Mouse (Mus musculus) frontal cortex, adult (tissue): ENCODE results near the gene Hoxa5.

Experiments used
- ATAC-seq: cut with Nextera tagmentation; 2 replicates; pipeline ENCODE4 v1.9.2; 2017; ENCODE audit warnings: mild to moderate bottlenecking, moderate library complexity, mixed read lengths; ENCODE audit not compliant: low TSS enrichment

Gene Hoxa5

DNA sequence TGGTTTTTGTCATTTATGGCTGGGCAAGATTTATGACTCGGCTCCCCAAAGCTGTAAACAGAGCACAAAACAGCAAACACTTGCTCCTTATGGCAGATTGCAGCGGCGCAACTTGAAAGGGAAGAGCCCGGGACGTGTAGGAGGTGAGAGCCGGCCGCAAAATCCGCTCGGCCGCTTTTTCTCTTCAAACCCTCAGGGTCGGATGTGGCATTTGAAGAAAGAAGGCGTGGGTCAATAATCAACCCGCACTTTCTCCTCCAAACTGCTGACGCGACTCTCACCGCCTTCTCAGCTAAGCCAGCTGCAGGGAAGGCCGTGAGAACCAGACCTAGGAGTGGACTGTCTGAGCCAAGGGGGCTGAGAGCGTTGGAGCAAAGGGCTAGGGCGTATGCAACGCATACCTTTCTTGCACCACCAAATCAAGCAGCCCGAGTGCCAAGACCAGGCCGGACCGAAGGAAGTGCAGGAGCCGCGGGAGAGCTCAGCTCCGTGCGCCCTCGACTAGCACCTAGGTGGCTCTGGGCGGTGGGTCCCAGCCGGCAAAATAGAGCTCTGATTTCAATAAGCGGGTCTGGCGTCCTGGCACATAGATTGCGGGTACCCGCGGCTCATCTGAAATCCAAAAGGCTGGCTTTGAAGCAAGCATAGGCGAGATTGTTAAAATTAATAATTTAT, 27.2 kb downstream of the Hoxa5 start, which contains the start of gene 5730596B20Rik:
TSS of gene 5730596B20Rik (plus strand) at position 438 of the 675 bp plus-strand sequence.
- ATAC-seq: no peak

DNA sequence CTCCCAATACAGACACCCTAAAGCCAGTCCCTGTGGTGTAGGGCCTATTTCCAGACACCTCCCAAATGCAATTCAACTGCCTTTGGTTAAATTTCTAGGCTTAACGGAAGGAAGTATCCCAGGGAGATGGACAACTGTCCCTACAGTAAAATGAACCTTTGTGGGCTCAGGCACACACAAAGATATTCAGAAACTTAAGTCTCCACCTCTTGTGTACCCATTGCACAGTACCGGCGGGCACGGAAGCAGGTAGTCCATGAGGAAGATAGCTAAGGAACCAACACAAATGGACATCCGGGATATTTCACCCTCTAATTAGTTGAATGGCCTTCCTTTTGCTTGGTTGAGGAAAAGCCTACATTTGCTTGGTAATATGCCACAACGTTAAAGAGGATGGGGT, 28.0 kb downstream of the Hoxa5 start:
- no peak for ATAC-seq

DNA sequence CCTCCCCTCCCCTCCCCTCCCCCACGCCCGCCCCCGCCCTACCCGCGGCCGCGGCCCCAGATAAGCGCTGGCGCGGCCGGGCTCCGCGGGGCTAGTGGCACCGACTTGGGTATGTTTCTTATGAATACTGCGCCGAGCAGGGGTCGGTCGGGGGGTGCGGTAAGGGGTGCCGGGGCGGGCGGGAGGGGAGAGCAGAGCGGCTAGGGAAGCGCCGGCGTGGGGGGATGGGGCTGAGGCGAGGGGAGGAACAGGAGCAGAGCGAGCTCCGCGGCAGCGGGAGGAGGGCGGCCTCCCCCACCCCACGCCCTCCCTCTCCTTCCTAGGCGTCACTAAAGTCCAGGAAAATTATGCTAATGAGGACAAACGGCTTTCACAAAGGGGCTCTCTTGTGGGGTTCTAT, 28.5 kb downstream of the Hoxa5 start:
- ATAC-seq: no peak

DNA sequence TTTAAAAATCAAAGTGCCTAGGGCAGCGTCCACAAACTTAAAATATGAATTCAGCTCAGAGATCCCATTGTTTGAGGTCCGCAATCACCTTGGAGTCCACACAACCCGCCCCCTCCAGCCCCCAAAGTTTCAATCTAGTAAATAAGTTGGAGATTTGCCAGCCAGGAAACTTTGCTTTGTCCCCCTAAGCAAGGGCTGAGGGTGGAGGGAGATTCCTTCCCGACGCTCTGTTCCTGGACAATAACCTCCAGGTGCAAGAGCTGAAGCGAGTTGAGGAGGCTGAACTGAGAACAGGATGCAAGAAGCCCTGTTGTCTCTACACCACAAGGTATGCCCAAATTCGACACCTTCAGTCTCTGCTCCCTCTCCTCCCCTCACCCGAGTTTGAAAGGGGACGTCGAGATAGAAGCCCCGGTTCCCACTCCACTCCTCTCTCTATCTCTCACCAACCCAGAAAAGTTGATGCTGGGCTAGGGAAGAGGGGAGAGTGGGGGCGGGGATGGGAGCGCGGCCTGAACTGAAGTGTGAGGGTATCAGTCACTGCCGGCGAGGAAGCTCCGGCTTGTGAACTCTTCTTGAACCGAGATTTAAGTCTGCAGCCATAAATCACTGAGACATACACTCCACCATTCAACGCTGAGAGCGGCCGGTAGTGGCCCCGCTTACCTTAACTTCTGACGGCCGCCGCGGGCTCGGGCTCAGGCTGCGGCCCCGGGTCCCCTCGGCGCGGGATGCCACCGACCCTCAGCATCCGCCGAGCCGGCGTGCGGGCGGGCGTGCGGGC, 29.2 kb downstream of the Hoxa5 start:
- ATAC-seq: no peak

DNA sequence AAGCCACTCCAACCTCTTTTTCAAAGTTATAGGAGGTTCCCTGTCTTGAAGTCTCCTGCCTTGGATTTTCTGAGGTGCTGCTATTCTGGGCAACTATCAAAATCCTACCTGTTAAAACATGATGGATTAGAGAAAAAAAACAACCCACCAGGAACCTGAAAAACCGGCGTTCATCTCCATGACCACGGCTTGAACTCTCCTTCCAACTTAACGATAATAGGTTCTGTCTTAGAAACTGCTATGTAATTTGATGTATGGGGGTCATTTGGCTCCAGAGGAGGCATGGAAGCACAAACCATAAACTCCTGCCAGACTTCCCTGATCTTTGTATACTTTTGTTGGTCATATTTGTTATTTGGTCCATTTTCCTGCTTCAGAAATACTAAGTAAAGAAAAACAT, 30.7 kb downstream of the Hoxa5 start:
- ATAC-seq: no peak

DNA sequence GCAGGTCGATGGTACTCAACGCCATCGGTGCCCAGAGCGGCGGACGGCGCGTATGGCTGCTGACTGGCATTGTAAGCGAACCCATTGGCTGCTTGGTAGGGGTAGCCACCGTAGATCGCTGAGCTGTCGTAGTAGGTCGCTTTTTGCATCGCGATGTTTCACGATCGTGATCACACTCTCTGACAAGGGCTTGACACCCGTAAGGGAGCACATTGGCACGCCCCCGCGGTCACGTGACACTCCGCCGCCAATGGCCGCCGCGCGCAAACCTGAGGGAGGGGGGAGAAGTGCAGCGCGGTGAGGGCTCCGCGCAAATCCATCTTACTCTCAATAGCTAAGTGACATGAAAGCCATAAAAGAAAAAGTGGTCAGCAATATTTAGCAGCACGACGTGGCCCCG, 31.9 kb downstream of the Hoxa5 start:
- no peak for ATAC-seq

DNA sequence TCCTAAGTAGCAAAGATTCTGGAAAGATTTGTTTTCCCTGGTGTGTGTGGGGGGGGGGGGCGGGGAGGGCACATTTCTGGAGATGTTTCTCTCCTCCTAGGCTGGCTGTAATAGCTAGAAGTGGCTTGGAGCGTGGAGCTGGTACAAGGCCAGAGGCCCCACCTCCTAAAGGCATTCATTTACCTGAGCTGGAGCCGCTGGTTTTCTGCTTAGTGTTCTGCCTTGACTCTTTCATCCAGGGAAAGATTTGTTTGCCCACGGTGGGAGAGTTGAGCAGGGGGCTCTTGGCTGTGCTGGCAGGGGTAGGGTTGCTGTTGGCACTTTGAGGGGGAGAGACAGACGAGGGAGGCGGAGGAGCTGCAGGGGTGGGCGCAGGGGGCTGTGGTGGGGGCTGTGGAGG, 32.4 kb downstream of the Hoxa5 start:
- no peak for ATAC-seq

DNA sequence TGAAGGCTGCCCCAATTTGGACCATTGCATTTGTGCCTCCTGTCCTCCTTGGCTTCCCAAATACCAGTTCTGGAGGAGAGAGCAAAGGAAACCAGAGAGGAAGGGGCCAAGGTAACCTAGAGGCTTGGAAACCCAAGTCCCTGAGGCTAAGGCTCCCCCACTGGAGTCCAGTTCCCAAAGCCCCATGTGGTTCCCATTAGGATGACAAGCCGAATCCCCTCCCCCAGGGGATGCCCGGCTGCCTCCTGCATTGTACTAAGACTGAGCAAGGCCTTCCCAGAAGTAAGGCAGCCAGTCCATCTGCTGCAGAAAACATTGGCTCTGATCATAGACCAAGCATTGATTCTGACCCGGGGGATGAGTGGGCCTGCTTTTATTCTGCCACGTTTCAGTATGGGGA, 33.1 kb downstream of the Hoxa5 start:
- no peak for ATAC-seq

DNA sequence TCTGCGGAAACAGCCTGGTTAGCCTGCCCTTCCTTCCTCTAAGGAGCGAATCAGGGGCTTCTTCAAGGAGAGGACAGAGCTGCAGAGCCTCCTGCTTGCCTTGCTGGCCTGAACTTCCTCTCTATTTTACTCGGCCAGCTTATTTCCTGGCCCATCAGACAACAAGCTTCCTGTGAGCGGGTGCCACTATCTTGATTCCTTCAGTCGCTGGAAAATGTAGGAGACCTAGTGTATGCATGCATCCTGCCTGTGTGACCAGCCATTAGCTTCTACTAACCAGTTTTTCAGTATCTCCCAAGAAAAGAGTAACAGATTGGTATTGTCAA, 33.5 kb downstream of the Hoxa5 start:
- ATAC-seq: no peak

DNA sequence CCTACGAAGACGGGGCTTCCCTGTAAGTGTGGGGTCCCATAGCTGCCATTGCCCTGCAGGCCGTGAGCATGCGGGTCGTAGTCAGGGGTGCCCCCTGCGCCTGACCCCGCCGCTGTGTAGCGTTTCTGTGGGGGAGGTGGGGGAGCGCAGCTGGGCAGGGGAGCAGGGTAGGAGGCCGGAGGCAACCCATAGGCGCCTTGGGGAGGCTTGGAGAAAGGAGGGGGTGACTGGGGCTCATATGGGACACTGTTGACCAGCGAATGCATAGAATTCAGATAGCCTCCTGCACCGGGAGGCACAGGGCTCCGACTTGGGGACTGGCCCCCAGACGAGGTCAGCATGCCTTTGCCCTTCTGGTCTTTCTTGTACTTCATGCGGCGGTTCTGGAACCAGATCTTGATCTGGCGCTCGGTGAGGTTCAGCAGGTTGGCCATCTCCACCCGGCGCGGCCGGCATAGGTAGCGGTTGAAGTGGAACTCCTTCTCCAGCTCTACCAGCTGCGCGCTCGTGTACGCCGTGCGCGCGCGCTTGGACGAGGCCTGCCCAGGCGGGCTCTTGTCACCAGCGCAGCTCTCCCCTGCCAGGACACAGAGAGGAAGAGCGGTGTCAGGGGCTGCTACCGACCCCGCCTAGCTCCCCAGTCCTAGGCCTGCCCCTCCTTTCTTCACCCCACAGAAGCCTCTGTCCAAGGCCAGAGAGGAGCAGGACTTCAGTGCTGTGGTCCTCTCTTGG, 34.1 kb downstream of the Hoxa5 start:
- ATAC-seq: no peak

DNA sequence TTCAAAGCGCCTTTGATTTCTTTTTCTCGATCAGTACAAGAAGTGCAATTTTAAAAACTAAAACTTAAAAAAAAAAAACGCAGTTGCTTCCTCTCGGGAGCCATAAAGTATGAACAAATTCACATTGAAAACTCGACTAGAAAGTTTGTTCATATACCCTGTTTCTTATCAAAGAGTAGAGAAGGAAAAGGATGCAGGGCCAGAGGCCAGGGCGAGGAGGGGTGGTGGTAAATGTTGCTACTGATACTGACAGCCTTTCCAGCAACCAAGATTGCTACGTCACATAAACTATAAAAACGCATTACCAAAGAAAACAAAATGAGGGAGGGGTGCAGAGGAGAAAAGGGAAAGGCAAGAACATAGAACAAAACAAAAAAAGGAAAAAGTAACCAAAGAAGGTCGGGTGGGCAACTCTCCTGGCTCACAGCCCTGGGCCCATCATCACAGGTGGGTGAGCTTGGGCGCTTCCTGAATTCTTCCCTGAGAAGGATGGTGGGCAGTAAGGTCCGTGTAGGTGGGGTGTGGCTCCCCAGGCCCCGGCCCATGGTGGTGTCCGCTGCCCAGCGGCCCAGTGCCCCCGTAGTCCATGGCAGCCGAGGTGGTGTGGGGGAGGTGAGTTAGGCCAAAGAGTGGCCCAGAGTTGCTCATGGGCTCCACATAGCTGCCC, 34.8 kb downstream of the Hoxa5 start:
- no peak for ATAC-seq

DNA sequence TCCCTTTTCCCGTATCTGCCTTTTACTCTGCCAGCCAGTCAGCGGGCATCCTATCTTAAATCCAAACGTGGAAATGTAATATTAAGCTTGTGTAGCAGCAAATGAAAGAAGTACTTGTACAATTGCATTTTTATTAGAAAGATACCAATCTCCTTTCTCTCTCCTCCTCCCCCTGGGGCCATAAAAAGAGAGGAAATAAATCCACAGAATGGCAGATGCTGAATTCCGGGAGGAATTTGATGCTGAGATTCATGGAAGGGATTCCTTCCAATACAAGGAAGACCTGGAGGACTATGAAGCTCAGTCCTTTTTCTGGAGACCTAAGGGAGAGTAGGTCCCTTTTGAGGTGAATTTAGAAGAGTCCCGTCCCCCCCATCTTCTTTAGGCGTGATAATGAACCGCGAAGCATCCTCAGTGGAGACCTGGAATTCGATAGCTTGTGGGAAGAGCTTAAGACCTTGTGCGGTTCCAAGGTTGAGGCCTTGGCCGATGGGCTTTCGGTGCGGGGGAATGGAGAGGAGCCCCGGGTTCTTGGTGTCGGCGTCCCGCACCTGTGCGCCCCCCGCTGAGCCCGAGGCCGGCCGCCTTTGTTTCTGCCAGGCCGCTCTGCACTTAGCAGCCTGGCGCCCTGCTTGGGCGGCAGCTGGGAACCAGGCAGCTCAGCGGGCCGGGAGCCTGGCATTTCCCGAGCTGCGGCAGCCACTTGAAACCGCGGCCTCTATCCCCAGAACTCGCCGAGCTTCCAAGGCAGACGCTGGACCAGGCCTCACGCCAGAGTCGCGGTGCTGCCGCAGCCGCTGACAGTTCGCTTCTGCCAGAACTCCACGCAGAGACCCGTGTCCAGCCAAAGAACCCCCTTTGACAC, 36.0 kb downstream of the Hoxa5 start:
- no peak for ATAC-seq

DNA sequence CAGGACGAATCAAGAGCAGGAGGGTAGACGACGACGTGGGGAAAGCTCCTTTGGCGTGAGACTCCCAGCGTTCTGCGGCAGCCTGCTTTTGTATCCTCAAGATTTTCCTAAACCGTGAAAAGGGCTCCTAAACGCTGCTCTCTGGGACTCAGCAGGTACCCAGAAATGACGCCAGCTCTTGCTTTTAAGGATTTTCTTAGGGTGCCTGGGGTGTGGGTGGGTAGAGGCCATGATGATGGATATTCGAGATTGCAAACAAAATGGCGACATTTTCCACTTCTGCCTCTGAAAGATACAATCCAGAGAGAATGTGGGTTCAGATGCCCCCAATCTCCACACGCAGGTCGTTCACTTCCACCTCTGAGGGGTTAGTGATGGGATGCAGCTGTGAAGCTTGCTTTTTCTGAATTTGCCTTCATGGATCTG, 36.6 kb downstream of the Hoxa5 start:
- ATAC-seq: no peak

DNA sequence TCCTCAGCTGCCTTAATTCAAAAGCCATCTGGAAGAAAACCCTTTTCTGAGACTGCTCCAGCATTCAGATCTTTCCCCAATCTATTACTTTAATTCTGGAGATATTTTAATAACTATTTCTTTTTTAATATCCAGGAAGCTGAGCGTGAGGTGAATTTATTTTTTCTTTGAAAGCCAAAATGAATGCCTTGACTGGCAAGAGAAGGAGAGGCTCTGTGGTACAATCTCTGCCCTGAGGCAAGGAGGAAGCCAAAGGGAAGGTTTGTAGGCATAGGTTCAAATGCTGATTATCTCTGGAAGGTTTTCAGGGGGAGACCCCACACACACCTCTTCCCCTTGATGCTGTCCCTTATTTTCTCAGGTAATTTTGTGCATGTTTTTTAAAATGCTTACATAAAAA, 37.2 kb downstream of the Hoxa5 start:
- no peak for ATAC-seq

DNA sequence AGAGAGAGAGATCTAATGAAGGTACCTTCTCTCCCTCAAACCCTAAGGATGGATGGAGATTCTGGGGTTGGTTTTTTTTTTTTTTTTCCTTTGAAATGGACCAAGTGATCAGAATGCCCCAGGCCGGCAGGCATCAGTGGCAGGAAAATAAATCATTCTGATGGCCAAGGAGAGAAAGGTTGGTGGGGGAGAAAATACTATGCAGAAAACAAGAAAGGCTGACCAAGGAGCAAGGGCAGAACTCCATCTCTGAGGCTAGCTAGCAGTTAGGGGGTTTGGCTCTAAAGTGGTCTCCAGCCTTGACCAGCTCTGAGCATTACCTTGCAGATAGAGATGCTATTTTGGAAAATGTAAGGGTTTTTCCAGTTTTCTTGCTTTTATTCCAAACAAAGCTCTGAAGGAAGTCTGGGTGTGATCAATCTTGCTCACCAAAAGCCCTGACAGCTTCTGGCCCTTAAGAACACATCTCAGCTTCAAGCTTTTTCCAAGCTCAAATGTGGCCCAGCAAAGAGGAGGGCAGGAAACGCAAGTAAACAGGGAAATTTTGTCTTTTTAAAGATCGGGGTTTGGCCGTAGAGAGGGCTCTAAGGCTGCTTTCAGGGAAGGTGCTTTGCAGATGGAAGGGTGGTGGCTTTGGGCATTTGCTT, 37.8 kb downstream of the Hoxa5 start:
- ATAC-seq: no peak

DNA sequence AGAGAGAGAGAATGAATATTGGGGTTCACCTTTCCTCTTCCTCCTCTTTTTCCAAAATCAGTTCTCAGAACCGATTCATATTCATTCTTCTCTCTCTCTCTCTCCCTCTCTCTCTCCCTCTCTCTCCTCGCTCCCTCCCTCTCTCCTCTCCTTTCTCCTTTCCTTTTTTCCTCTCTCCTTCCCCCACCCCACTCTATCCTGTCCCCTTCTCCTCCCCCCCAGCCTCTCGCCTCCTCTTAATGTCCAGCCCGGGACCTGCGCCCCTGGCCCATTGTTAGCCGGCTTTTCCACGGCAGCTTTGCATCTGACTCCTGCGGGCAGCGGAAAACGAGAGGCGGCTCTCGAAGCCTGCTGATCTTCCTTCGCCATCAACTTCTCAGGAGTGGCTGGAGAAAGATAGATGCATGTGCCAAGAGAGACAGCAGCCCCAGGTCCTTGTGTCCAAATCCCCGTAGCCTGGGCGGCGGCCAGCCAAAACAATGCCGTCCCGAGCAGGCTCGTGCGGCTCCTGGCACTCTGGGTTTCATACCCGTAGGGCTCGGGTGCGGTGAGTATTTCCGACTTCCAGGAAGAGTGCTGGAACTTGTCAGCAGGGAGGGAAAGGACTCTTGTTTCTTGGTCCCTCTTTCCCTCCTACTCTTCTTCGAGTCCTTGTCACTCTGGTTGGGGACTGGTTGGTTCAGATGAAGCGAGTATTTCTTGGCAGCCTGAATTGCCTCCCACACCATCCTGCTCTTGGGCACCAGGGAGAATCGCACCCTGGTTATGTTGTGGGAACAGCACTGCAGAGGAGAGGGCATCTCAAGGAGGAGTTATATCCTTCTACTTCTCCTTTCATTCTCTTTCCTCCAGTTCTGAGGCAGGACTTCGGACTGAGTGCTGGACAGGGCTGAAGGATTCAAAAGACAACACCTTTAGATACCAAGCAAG, 38.7 kb downstream of the Hoxa5 start:
- no peak for ATAC-seq

DNA sequence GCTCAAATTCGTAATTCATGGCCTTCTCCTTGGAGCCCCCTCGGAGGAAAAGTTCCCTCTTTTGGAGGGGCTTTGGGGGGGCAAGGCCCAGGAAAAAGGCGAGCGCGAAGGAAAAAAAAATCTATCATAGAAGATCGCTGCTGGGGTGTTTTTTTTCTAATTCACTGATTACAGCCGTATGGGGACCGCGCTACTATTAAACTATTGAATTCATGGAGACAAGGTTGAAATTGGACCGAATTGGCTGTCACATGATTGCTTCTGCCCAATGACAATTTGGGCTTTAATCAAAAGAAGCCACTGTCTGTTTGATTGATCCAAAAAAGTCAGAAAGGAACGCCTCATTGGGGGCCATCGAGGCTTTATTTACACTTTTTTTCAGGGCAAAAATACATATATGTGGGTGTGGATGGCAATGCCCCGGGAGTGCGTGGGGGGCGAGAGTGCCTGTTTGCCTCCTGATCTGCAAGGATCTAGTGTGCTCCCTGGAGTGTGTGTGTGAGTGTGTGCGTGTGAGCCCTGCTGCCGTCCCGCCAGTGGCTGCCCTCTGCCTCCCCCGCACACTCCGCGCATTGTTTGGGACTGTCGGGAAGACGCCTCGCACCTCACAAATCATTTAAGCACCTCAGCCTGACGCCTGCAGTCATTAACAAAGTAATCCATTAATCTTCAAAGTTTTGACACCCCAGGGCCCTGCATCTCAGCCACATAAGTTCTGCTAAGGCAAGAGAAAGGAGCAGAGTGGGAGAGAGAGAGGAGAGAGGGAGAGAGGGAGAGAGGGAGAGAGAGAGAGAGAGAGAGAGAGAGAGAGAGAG, 39.6 kb downstream of the Hoxa5 start, which contains the start of gene Hoxa2:
TSS of gene Hoxa2 (minus strand) at position 206 of the 815 bp plus-strand sequence.
- no peak for ATAC-seq

DNA sequence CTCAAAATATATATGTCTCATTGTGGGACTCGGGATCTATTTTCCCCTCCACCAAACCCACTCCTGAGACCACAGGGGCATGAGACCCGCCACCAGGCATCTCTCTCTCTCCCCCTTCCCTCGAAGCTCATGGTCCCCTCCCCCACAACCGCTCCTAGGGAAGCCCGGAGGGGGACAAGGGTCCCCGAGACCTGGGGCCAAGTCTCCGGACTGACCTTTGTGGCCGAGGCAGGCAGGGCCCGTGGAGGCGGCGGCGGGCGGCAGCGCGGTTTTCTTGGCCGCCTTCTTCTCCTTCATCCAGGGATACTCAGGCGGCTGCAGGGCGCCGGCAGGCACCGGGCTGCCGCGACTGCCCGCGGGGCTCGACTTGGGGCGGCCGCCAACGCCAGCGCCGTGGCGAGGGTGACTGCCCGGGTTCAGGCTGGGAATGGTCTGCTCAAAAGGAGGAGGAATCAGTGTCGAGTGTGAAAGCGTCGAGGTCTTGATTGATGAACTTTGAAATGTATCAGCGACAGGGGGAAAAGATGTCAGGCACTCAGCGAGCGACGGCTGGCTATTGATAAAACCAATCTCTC, 40.2 kb downstream of the Hoxa5 start:
- ATAC-seq: no peak
